Mouse (Mus musculus): ENCODE data around the gene Fam210b. TPM values are rescaled to one million over a fixed set of nuclear protein-coding genes. Genes with fewer than 3 reads are reported as not detected.

Fam210b gene
- polyA plus RNA-seq, 1 experiment from 2014 or later, result 7.1 TPM

- Histone ChIP-seq H3K4me3 (ENCODE audit: low read length) (no peak overlapping the region), H3K36me3 (ENCODE audit: control insufficient read depth, insufficient read depth, low read length) (no peaks in the 10 kb centered on the region), H3K4me1 (ENCODE audit: control insufficient read depth, insufficient read depth, low read length) (no peaks in the 10 kb centered on the region), H3K27me3 (ENCODE audit: control insufficient read depth, insufficient read depth, low read length) (no peaks in the 10 kb centered on the region), H3K9me3 (ENCODE audit: control insufficient read depth, low read length) (no peaks in the 10 kb centered on the region), H3K9ac (ENCODE audit: low read depth, low read length) (no peak overlapping the region), H3K4me2 (replicated peaks; ENCODE audit: low read depth, low read length) (no peak overlapping the region), H3K27ac (ENCODE audit: low read depth, low read length) (no peak overlapping the region)
- ATAC-seq (ENCODE audit: low FRiP score, low TSS enrichment), result no peak
- 15% methylated on average over 9 of the region's 9 CpGs for WGBS
Observed at GRCm38 (mm10) chr2:172320878-172321277, 24.5 kb upstream of the Fam210b start.

- no peak overlapping the region for H3K27ac ChIP-seq (ENCODE audit: low read depth, low read length)
- no peaks in the 10 kb centered on the region for H3K4me1 ChIP-seq (ENCODE audit: control insufficient read depth, insufficient read depth, low read length)
- H3K9me3 ChIP-seq (ENCODE audit: control insufficient read depth, low read length), result no peaks in the 10 kb centered on the region
- no peak overlapping the region for H3K4me3 ChIP-seq (ENCODE audit: low read length)
- ATAC-seq (ENCODE audit: low FRiP score, low TSS enrichment), result no peak
- 52% methylated on average over 8 of the region's 8 CpGs for WGBS
- H3K36me3 ChIP-seq (ENCODE audit: control insufficient read depth, insufficient read depth, low read length), result no peaks in the 10 kb centered on the region
- no peak overlapping the region for H3K9ac ChIP-seq (ENCODE audit: low read depth, low read length)
- no peak overlapping the region for H3K4me2 ChIP-seq (replicated peaks; ENCODE audit: low read depth, low read length)
- H3K27me3 ChIP-seq (ENCODE audit: control insufficient read depth, insufficient read depth, low read length), result peaks cover 7% of the 10 kb centered on the region
Observed at GRCm38 (mm10) chr2:172328248-172328647, 17.1 kb upstream of the Fam210b start.

- 4% methylated on average over 13 of the region's 13 CpGs for WGBS
- H3K4me1 ChIP-seq (ENCODE audit: control insufficient read depth, insufficient read depth, low read length), result no peaks in the 10 kb centered on the region
- H3K9ac ChIP-seq (ENCODE audit: low read depth, low read length), result no peak overlapping the region
- peaks cover 7% of the 10 kb centered on the region for H3K27me3 ChIP-seq (ENCODE audit: control insufficient read depth, insufficient read depth, low read length)
- H3K9me3 ChIP-seq (ENCODE audit: control insufficient read depth, low read length), result no peaks in the 10 kb centered on the region
- H3K36me3 ChIP-seq (ENCODE audit: control insufficient read depth, insufficient read depth, low read length), result no peaks in the 10 kb centered on the region
- no peak overlapping the region for H3K27ac ChIP-seq (ENCODE audit: low read depth, low read length)
- no peak overlapping the region for H3K4me2 ChIP-seq (replicated peaks; ENCODE audit: low read depth, low read length)
- H3K4me3 ChIP-seq (ENCODE audit: low read length), result no peak overlapping the region
- no peak for ATAC-seq (ENCODE audit: low FRiP score, low TSS enrichment)
Observed at GRCm38 (mm10) chr2:172329179-172329578, 16.2 kb upstream of the Fam210b start.

- Histone ChIP-seq H3K27me3 (ENCODE audit: control insufficient read depth, insufficient read depth, low read length) (no peaks in the 10 kb centered on the region), H3K9me3 (ENCODE audit: control insufficient read depth, low read length) (0 out of 2 replicates have a peak, but pooled peaks cover 4% of the 10 kb centered on the region), H3K27ac (ENCODE audit: low read depth, low read length) (no peak overlapping the region), H3K4me3 (ENCODE audit: low read length) (no peak overlapping the region), H3K4me2 (replicated peaks; ENCODE audit: low read depth, low read length) (no peak overlapping the region), H3K9ac (ENCODE audit: low read depth, low read length) (no peak overlapping the region), H3K4me1 (ENCODE audit: control insufficient read depth, insufficient read depth, low read length) (no peaks in the 10 kb centered on the region), H3K36me3 (ENCODE audit: control insufficient read depth, insufficient read depth, low read length) (no peaks in the 10 kb centered on the region)
- ATAC-seq (ENCODE audit: low FRiP score, low TSS enrichment), result no peak
- 64% methylated on average over 19 of the region's 19 CpGs for WGBS
Observed at GRCm38 (mm10) chr2:172338206-172338942, 7.0 kb upstream of the Fam210b start.

GRCm38 (mm10) chr2:172340936-172341335 is 4.4 kb upstream of the Fam210b start:
- Histone ChIP-seq H3K36me3 (ENCODE audit: control insufficient read depth, insufficient read depth, low read length) (no peaks in the 10 kb centered on the region), H3K4me3 (ENCODE audit: low read length) (no peak overlapping the region), H3K4me2 (replicated peaks; ENCODE audit: low read depth, low read length) (no peak overlapping the region), H3K27me3 (ENCODE audit: control insufficient read depth, insufficient read depth, low read length) (no peaks in the 10 kb centered on the region), H3K9ac (ENCODE audit: low read depth, low read length) (no peak overlapping the region), H3K27ac (ENCODE audit: low read depth, low read length) (no peak overlapping the region), H3K4me1 (ENCODE audit: control insufficient read depth, insufficient read depth, low read length) (no peaks in the 10 kb centered on the region), H3K9me3 (ENCODE audit: control insufficient read depth, low read length) (0 out of 2 replicates have a peak, but pooled peaks cover 4% of the 10 kb centered on the region)
- WGBS, result 69% methylated on average over 3 of the region's 3 CpGs
- ATAC-seq (ENCODE audit: low FRiP score, low TSS enrichment), result no peak

- ATAC-seq (ENCODE audit: low FRiP score, low TSS enrichment), result no peak
- H3K4me2 ChIP-seq (replicated peaks; ENCODE audit: low read depth, low read length), result no peak overlapping the region
- no peak overlapping the region for H3K9ac ChIP-seq (ENCODE audit: low read depth, low read length)
- H3K27me3 ChIP-seq (ENCODE audit: control insufficient read depth, insufficient read depth, low read length), result no peaks in the 10 kb centered on the region
- no peak overlapping the region for H3K27ac ChIP-seq (ENCODE audit: low read depth, low read length)
- H3K9me3 ChIP-seq (ENCODE audit: control insufficient read depth, low read length), result 0 out of 2 replicates have a peak, but pooled peaks cover 4% of the 10 kb centered on the region
- H3K4me1 ChIP-seq (ENCODE audit: control insufficient read depth, insufficient read depth, low read length), result no peaks in the 10 kb centered on the region
- 58% methylated on average over 5 of the region's 5 CpGs for WGBS
- no peaks in the 10 kb centered on the region for H3K36me3 ChIP-seq (ENCODE audit: control insufficient read depth, insufficient read depth, low read length)
- no peak overlapping the region for H3K4me3 ChIP-seq (ENCODE audit: low read length)
Observed at GRCm38 (mm10) chr2:172341606-172342005, 3.8 kb upstream of the Fam210b start.

- Histone ChIP-seq H3K4me3 (ENCODE audit: low read length) (no peak overlapping the region), H3K4me1 (ENCODE audit: control insufficient read depth, insufficient read depth, low read length) (no peaks in the 10 kb centered on the region), H3K36me3 (ENCODE audit: control insufficient read depth, insufficient read depth, low read length) (no peaks in the 10 kb centered on the region), H3K27ac (ENCODE audit: low read depth, low read length) (no peak overlapping the region), H3K9me3 (ENCODE audit: control insufficient read depth, low read length) (0 out of 2 replicates have a peak, but pooled peaks cover 4% of the 10 kb centered on the region), H3K4me2 (replicated peaks; ENCODE audit: low read depth, low read length) (no peak overlapping the region), H3K27me3 (ENCODE audit: control insufficient read depth, insufficient read depth, low read length) (no peaks in the 10 kb centered on the region), H3K9ac (ENCODE audit: low read depth, low read length) (no peak overlapping the region)
- no peak for ATAC-seq (ENCODE audit: low FRiP score, low TSS enrichment)
- 94% methylated on average over 7 of the region's 7 CpGs for WGBS
Observed at GRCm38 (mm10) chr2:172343751-172344150, 1.6 kb upstream of the Fam210b start.

GRCm38 (mm10) chr2:172344669-172345068 is 696 bp upstream of the Fam210b start:
- Histone ChIP-seq H3K4me3 (ENCODE audit: low read length) (peak overlapping the region; percentile 71), H3K36me3 (ENCODE audit: control insufficient read depth, insufficient read depth, low read length) (no peaks in the 10 kb centered on the region), H3K4me1 (ENCODE audit: control insufficient read depth, insufficient read depth, low read length) (no peaks in the 10 kb centered on the region), H3K27me3 (ENCODE audit: control insufficient read depth, insufficient read depth, low read length) (no peaks in the 10 kb centered on the region), H3K4me2 (replicated peaks; ENCODE audit: low read depth, low read length) (peak overlapping the region; percentile 97), H3K9me3 (ENCODE audit: control insufficient read depth, low read length) (0 out of 2 replicates have a peak, but pooled peaks cover 4% of the 10 kb centered on the region), H3K27ac (ENCODE audit: low read depth, low read length) (0 out of 2 replicates have a peak overlapping the region, but pooled peaks have one; percentile 30), H3K9ac (ENCODE audit: low read depth, low read length) (no peak overlapping the region)
- ATAC-seq (ENCODE audit: low FRiP score, low TSS enrichment), result peak; percentile 2; the same call in 1 of the 2 replicates
- WGBS, result 39% methylated on average over 5 of the region's 5 CpGs

Measured in kidney, embryonic 14.5 days (tissue).